Mouse (Mus musculus) CD8-positive naive resting alpha-beta T cell, adult 2 months (primary cell): ENCODE results near the gene Tbcel.

ENCODE experiments used
- DNase-seq, 2 experiments: peaks; one replicate each; pipeline ENCODE4 v3.0.0; 2022; ENCODE audit warnings: low read depth in 2 of 2, low spot score in 2 of 2

Gene Tbcel

DNA sequence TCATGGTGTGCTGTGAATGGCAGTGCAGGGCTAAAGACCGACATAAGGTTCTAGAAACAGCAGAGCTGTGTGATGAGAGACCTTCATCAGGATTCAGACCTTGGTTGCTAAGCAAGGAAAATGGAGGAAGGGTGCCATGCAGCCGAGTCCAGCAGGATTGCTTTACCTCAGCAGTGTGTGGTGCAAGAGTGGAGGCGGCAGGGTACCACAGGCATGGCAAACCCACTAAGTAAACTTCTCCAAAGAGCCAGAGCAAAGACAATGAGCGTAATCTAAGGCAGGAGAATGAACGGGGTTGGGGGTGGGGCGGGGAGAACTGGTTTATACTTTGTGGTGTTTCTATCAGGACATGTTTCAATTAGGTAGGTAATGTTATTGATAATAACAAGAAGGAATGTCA is 58.6 kb downstream of the Tbcel start:
- no peak for DNase-seq

DNA sequence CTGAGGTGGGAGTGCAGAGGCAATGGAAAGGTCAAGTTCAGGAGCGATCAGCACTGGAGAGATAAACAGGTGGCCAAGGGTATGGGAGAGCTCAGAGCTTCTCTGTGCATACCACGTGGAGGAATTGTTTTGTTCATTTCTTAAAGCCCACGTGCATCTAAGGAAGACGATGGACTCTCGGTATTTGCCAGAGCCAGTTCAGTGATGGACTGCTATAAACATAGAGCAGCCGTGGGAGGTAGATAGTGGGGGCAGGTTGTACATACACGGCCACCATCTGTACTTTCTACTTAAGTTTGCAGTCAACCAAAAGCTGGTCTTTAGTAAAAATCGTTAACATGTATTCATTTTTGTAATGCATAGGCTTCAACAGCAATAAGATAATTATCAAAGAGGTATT is 65.5 kb downstream of the Tbcel start:
- DNase-seq = no peak

DNA sequence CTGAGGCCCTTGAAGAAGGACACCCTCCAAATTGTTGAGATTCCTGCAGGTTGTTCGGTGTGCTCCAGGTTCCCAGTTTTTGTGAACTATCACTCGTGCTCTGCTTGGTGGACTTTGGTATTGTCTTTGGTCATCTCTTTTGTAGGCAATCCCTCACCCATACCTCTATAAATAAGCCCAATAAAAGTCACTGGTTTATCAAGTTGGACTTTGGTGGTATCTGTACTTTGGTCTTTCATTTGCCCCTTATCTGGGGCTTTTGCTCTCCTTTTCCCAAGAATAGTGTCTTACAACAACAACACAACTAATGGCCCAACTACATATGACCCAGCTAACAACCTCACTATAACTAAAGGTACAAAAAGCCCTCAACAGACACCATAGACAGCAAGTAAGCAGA is 66.4 kb downstream of the Tbcel start:
- DNase-seq = no peak

DNA sequence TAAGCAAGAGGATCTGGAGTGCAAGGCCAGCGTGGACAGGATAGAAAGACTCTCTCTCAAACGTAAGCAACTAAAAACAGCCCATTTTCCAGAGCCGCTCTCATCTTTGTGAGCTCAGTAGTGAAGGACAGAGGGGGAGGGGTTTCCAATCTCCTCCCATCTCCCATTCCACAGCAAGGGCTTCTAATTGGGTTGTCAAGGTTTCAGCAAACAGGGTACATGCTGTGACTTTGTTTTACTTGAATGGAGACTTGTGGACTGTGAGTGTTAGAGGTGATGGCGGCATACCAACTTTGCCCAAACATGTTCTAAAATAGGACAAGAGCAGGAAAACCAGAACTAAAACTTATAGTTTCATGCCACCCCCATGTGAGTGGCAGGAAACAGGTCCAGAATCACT is 68.2 kb downstream of the Tbcel start:
- DNase-seq = no peak

DNA sequence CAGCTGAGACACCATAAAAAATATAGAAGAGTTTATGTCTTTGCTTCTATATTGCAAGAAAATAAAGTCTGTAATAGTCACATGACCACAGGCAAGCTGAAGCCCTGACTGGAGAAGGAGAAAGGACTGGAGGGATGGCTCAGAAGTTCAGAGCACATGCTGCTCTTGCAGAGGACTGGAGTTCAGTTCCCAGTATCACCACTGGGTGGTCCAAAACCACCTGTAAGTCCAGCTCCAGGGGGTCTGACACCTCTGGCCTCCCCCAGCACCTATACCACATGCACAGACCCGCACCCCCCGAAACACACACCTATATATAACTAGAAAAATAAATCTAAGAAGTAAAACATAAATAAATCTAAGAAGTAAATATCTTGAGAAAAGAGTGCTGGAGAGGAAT is 75.5 kb downstream of the Tbcel start:
- DNase-seq = no peak

DNA sequence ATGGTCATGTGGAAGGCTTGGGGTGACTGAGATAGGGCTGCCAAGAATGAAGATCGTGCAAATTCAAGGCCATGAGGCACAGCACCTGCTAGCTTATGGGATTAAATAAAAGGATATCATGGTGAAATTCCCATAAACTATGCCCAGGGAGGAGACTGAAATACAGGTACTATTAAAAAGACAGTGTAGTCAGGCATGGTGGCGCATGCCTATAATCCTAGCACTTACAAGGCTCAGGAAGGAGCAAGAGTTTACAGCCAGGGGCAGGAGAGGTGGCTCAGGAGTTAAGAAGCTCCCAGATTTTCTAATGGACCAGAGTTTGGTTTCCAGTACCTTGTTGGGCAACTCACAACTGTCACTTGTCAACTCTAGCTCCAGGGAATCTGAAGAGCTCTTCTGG is 76.0 kb downstream of the Tbcel start:
- DNase-seq = no peak

DNA sequence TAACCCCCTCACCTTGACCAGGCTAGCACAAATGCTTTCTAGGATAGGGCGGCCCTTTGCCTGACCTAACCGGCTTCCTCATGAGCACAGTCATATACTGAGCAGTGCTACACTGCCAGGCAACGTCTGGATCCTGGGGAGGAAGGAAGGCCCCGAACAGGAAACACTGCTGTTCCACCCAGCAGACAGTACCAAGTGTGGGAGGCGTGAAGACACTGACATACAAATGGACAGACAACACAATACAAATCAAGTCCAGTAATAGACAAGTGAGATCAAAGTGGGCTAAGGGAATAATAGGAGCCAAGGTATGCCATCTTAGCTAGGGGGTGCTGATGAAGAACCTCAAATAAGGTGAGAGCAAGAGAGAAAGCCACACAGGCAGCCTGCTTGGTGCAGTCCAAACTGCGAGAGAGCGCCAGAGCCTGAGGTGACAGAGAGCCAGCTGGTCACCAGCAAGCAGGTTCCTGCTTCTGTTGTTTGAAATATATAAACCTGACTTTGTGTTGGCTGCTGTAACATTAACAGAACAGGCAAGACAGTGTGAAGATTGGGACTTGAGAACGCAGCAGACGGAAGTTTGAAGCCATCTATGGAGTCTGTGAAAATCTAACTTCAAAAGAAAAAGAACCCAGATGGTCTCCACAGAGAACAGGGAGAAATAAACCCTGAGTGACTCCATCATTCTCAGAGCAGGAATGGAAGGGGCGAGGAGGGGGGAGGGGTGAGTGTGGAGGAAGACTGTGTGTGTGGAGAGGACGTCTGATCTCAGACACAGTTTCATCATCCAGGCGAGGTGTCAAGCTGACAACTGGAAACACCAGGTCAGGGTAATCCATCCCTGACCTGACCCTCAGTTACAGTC is 79.3 kb downstream of the Tbcel start:
- DNase-seq = peak; percentile 48 to 51

DNA sequence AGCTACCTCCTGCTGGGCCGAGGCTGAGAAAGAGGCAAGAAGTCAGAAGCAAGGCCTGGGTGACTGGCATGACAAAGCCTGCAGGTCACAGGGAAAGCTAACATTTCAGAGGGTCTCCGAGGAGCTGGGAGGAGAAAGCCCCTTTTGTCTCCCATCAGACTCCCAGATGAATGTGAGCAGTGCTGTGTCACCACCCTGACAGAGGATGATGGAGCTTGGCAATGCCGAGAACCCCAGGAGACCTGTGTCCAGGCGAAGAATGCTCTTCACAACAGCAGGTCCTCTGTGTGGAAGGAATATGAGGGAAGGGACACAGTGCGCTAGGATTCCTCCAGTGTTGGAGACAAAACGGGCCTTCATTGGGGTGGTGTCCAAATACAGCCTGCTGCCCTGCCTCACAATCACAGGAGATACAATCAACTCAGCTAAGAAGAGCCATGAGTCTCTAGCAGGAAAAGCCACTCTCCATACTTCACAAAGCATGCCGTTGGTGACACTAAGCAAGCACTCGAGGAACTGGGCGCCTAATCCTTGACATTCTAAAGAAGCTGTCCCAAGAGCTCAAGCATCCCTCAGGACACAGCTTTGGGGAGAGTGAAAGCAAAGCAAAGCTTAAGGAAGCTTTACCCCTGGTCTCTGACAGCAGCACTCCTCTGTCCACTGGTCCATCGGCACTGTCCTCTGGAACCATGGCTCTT is 80.8 kb downstream of the Tbcel start:
- no peak for DNase-seq

DNA sequence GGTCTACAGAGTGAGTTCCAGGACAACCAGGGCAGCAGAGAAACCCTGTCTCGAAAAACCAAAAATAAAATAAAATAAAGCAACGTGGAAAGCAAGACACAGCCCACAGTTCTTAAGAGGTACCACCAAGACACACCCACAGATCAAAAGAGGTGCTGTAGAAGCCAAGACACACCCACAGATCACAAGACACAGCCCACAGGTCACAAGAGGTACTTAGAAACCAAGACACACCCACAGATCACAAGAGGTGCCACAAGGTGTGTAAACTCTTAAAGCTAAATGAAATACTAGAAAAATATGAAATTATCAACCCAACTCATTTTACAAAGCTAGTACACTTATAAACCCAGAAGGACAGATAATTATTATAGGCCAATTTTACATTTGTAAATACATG is 84.0 kb downstream of the Tbcel start:
- peak; percentile 47 to 63 for DNase-seq

DNA sequence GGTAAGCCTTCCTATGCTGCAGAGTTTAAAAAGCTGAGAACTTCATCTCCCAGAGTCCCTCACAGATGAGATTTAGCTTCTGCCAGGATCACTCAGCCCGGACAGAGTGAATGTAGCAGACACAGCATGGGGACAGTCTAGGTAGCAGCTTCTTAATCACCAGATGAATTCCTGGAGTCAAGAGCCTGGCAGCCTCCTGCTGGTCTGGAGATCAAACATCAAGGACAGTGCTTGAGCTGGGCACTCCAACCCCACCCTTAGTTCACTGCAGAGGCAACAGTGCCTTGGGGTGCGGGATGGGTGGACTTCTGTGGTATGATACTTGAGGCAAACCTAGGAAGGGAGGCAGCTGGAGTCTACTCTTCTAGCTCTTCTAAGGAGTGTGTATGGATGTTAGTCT is 87.9 kb downstream of the Tbcel start:
- DNase-seq = no peak

DNA sequence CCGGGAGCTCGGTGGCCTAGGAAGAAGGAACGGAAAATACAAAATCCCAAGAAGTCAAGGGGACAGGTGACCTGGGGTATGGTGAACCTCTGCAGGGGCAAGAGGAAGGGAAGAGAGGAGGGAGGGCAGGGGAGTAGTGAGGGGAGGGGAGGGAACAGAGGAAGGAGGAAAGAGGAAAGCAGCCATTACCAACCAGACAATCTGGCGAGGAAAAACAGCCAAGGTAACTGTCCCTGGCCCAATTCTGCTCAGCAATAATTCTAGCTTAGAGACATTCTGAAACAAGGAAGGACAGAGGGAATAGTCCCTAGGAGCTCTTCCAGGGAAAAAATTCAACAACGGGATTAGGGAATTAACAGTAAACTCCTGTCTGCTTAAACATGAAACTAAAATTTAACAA is 88.8 kb downstream of the Tbcel start:
- no peak for DNase-seq

DNA sequence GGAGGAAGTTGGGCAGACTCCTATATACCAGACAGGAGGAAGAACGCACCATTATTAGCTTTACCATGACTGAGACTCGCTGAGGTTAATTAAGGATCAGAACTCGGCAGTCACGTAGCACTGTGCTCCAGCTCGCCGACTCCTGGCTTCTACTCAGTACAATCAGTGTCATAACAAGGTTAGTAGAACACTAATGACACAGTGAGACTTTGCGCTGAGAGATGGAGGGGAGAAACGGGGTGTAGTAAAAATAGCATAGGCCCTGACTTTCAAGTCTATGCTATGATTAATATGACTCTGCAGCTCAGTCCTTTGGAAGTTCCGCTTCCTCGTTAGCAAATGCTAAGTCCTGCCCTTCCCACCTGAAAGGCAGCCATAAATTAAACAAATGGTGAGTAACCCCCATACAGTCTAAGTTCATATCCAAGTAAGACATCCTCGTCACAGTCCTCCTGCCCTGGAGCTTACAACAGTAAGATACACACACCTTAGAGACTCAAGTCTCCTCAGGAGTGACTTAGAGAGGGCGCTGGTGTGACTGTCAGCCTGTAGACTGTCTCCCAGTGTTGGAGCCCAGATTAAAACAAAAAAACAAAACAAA is 90.2 kb downstream of the Tbcel start:
- DNase-seq = no peak

DNA sequence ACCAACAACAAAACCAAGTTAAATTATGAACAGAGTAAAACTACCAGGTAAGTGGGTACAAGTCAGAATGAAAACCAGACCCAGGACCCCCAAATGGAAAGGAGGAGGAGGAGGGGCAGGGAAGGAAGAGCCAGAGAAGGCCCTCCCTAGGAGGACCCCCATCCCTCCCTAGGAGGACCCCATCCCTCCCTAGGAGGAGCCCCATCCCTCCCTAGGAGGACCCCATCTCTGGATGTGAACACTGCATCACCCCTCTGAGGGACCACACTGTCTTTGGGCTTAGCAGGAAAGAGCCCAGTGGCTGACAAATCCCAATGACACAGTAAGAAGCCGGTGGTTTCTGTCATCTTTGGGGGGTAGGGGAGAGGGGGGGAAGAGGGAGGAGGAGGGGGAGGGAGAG is 92.4 kb downstream of the Tbcel start:
- no peak for DNase-seq

DNA sequence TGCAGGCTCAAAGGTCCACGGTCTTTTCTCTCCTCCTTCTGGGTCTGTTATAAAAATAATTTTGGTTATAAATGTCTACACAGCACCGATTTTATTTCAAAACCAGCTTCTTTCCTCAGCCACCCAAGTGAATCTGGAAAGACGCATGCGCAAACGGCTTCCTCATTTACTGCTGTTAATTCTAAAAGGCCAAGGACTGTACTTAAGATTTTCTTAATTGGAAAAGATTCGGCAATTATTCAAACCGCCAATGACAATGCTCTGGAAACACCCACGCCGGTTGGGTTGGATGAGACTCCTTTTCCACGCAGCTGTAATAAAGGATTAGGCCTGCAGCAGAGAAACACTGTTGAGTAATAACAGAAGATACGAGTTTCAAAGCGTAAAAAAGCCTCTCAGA is 94.3 kb downstream of the Tbcel start:
- DNase-seq = no peak

DNA sequence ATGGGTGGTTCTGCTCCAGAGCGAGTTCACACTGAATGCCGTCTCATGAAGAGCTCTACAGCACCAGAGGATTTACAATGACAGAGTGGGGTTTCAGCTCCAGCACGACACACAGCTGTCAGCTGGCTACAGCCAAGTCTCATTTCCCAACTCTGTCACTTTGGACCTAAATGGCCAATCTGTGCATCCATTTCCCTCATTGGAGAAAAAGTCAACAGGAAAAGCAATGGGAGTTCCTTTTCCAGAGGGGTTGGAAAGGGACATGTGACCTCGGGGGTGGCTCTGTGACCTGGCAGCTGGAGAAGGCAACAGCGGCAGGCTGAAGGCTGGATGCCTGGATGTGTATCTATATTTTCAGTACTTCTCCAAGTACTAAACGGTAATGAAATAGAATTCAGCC is 96.3 kb downstream of the Tbcel start:
- DNase-seq = no peak

DNA sequence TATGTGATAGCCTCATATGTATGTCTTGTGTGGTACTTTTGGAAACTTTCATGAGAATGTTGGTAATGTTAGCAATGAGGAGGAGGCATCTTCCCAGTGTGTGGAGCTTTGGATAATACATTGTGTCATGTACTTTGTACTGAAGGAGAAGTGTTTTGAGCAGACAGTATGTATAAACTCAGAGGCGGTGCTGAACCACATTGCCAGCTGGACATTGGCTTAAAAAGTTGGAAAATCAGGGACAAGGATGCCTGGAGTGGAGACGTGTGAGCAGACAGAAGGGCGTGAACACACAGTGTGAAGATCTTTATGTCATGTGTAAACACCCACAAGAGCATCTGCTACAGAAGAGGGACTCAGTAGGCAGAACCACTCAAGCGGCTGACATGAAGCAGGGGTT is 101.9 kb downstream of the Tbcel start:
- no peak for DNase-seq

DNA sequence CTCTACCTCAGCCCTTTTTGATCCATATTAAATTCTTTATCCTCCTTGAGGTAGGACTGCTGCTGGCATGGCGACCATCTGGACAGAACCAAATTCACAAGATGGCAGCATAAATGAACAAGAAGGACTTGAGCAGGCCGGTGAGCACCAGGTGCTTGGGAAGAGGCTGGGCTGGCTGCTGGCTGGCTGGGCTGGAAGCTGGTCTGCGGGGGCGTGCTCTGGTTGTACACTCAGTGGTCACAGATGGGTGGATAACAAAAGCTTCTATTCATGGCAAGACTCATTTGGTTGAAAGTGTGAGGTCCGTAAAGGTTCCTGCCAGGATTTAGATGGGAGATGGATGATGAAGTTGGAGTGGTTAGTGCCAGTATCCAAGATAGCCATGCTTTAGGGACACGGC is 106.1 kb downstream of the Tbcel start:
- DNase-seq = no peak

DNA sequence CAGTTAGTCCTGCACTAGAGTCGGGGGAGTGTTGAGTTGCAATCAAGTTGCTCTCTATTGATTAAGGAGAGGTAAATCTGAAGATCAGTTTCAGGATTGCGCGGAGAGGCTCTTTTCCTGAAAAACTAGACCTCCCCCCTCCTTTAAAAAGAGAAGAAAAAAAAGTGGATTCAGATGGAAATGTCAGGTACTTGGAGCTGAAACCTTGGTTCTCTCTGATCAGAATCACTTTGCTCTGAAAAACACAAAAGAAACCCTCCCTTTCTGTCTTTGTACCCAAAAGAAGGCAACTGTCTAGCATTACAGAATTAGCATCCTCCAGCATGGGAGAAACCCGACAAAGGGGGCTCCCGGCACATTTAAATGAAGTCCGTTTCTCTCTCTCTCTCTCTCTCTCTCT is 107.8 kb downstream of the Tbcel start, which contains the start of gene Tecta:
Tecta (minus strand) TSS at position 101 of the 400 bp plus-strand sequence.
- DNase-seq = no peak

DNA sequence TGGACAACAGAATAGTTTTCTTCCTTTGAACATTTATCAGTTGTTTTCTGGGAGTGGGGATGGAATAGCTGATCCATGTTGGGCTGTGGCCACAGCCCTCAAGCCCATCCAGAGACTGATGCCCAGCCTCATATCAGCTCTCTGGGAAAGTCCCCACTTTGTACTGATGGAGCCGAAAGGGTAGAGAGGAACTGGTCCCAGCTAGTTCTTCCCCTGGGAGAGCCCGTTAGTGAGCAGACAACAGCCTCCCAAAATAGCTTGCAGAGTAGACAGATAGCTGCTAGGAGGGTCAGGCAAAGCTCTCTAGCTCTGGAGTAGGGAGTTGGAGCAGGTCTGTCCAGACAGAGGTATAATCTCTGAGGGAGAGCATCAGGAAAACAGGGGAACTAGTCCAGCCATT is 111.5 kb downstream of the Tbcel start:
- DNase-seq = no peak

DNA sequence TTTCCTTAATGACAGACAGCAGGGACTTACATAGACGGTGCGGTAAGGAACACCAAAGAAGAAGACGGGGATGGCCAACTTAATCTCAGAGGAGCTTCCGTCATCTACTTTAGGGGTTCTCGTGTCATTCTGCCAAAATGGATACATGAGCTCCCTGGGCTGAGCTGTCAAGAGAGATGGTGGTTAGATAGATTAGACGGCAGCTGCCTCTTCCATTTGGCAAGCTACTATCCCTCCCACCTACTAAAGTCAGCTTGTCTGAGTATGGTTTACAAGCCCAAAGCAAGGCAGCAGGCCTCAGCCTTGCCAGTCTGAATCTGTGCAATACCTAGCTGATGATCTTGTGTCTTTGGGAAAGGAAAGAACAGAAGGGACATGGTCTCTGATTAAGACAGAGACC is 112.7 kb downstream of the Tbcel start:
- no peak for DNase-seq

DNA sequence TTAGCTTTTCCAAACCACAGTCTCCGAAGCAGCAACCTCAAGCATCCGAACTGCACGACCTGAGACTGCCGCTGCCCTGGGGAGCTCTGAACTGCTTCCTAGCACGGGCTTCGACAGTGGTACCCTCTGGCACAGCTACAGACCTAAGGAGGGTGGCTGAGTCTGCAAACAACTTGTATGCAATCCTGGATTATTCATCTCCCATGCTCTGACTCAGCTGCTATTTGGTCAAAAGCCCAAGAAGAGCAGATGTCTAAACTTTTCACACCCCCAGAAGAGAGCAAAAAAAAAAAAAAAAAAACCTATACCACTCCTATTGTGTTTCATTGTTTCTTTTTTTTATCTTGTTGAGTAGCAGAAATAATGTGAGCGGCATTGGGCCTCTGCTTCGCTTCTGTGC is 113.3 kb downstream of the Tbcel start:
- DNase-seq = no peak

DNA sequence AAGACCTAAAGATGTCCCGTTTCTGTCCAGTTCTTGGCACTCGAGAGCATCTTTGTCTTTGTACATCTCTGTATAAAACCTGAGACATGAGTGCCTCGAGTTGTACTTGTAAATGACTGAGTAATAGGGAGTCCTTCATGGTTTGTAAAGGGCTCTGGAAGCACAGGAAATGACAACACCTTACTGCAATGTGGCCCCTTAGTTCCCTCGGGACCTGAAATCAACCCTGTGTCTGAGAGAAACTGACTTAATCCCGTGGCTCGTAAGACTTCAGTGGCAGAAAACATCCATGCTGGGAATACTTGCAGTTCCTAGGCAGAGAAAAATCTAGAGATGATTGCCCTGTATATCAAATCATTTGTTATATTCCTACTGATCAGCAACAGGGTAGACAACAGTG is 114.7 kb downstream of the Tbcel start:
- no peak for DNase-seq
